12 mouse cellular contexts compared by ENCODE assay signal in genomic region chr4:128132876-128133646, GRCm38 (mm10).
DNase-seq lines count a peak whose midpoint lies in the region; ATAC-seq lines count a peak whose summit lies in the region.
"Had no signal": no experiment of that assay in that cellular context is flagged by ENCODE, and none has a peak within 500 bp of the region (broad histone marks: within the 10 kb centered on the region; RNA-seq: fewer than 3 reads in every experiment).

No protein-coding gene starts in this region.

- ATAC-seq in cerebellum, adult (ENCODE audit: insufficient number of reproducible peaks, low FRiP score, low TSS enrichment) = no peak
- ATAC-seq: activated CD4-positive, CD25-positive, alpha-beta regulatory T cell, adult 4 months; inflammation-experienced regulatory T-cells, adult 6 months had no signal

- DNase-seq in cerebellum, postnatal 10 days = peak; percentile 84 to 88
- DNase-seq in left cerebral cortex, adult 18-20 months (ENCODE audit: low spot score in 2 of 2) = peak; percentile 38
- no peak for DNase-seq in left cerebral cortex, adult 8-10 months (ENCODE audit: low spot score in 2 of 2)
- DNase-seq in brain, adult 2 months (ENCODE audit: low read depth, low spot score) = peak; percentile 57
- peak; percentile 16 for DNase-seq in mesoderm, embryonic 11.5 days (ENCODE audit: low read depth, low spot score)
- no peak for DNase-seq in kidney, postnatal 14 days
- no peak for DNase-seq in spleen, postnatal 36 days (ENCODE audit: low spot score in 2 of 2)
- DNase-seq: gastrocnemius, postnatal 25 days; kidney, postnatal 10 days had no signal

Comparison
In these comparisons a context has a peak if more than half of its experiments do, and no peak if none do; other contexts are left out.
1. DNase-seq: peak in cerebellum, postnatal 10 days (2 of 2), left cerebral cortex, adult 18-20 months (2 of 2), brain, adult 2 months (single experiment) and mesoderm, embryonic 11.5 days (single experiment); none in left cerebral cortex, adult 8-10 months (0 of 2), kidney, postnatal 14 days (single experiment) and spleen, postnatal 36 days (0 of 2).